ENCODE assay signal across 10 mouse cellular contexts in the genomic region with DNA sequence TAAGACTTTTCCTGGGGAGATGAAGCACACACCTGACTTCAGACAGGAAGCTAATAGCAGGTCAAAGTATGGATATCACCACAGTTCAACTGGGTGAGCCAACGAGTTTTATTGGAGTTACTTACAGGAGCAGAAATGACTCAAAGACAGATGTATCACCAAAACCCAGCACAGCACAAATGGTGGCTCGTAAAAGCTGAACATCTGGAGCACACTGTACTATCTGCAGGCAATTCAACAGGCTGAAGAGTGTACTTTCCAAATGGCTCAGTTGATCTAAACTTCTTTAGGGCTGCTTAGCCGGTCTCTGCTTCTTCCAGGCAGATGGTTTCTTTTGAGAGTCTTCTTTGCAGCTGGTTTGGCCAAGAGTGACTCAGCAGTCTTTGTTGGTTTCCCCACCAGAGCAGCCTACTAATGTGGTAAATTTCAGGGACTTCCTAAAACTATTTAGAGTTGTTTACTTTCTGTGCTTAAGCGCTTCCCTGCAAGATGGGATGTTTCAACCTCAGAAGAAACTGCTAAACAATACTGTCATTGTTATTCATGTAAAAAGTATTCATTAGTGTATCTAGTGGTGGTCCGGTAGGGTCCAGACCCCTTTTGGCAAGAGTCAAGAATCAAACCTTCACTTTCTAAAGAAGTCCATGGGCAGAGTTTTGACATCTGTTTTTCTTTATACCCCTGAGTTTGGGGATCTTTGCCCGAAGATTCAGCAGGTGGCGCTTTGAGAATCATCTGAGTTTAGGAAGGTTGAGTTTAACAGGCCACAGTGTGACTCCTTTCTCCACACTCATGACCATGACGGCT. TPM values are rescaled to one million over a fixed set of nuclear protein-coding genes. Genes with fewer than 3 reads are reported as not detected.
A peak's percentile ranks its signal among the peaks of the same experiment; 100 is the strongest.
DNase-seq lines count a peak whose midpoint lies in the region; ATAC-seq and TF ChIP-seq lines count a peak whose summit lies in the region.
"Had no signal": no experiment of that assay in that cellular context is flagged by ENCODE, and none has a peak within 500 bp of the region (broad histone marks: within the 10 kb centered on the region; RNA-seq: fewer than 3 reads in every experiment).

No protein-coding gene starts in this region.

- H3K4me2 ChIP-seq in limb, embryonic 13.5 days (replicated peaks): no peak overlapping the region
- H3K4me2 ChIP-seq: heart, embryonic 13.5 days had no signal

- no peaks in the 10 kb centered on the region for H3K9me3 ChIP-seq in MEL (replicated peaks; ENCODE audit: insufficient read depth, low read length)
- no peaks in the 10 kb centered on the region for H3K9me3 ChIP-seq in limb, embryonic 13.5 days
- H3K9me3 ChIP-seq: heart, embryonic 13.5 days had no signal

- DNase-seq in layer of hippocampus, adult 2 months (ENCODE audit: low spot score in 2 of 2): no peak
- DNase-seq in layer of hippocampus, adult 18-20 months (ENCODE audit: low spot score in 2 of 2): no peak
- peak; percentile 85 for DNase-seq in A20 (ENCODE audit: low read depth, low spot score)
- DNase-seq in MEL (ENCODE audit: low read depth, low spot score): peak; percentile 23
- DNase-seq in spleen, adult 12 weeks (ENCODE audit: low spot score): no peak
- no peak for DNase-seq in neural tube, embryonic 10.5 days (ENCODE audit: extremely low spot score, low spot score)
- DNase-seq: forebrain, postnatal 0 days; kidney, adult 11 months had no signal

- no peaks in the 10 kb centered on the region for H3K79me2 ChIP-seq in MEL (ENCODE audit: control insufficient read depth, insufficient read depth, low read length, poor library complexity)

- no peak overlapping the region for H3K9ac ChIP-seq in MEL (ENCODE audit: control insufficient read depth, low read depth, low read length, poor library complexity, severe bottlenecking)
- H3K9ac ChIP-seq in limb, embryonic 13.5 days: no peak overlapping the region
- H3K9ac ChIP-seq: forebrain, postnatal 0 days; heart, embryonic 13.5 days had no signal

- TF ChIP-seq POLR2A in MEL (IDR thresholded peaks at IDR 0.05; ENCODE audit: control insufficient read depth in 1 of 2, insufficient read depth in 1 of 2, low read depth in 1 of 2, low read length in 2 of 2, poor library complexity in 1 of 2): no peak

- peak; percentile 57 for TF ChIP-seq CTCF in layer of hippocampus, adult 2 months (conservative IDR thresholded peaks at IDR 0.05)
- no peak; a peak in 1 of 6 replicates for TF ChIP-seq CTCF in MEL (IDR thresholded peaks at IDR 0.05 in 2 of 3, conservative IDR thresholded peaks at IDR 0.05 in 1 of 3; ENCODE audit: control insufficient read depth in 1 of 3, insufficient read depth in 1 of 3, low read depth in 2 of 3, low read length in 3 of 3, poor library complexity in 1 of 3, severe bottlenecking in 1 of 3)

- TF ChIP-seq EP300 in MEL (IDR thresholded peaks at IDR 0.05; ENCODE audit: low read depth in 1 of 2, low read length in 2 of 2): no peak

- peak; percentile 51; the same call in 1 of the 2 replicates for ATAC-seq in limb, embryonic 13.5 days (ENCODE audit: low FRiP score, low read depth)
- ATAC-seq: forebrain, postnatal 0 days had no signal

- no peak for TF ChIP-seq RAD21 in MEL (IDR thresholded peaks at IDR 0.05; ENCODE audit: low read depth, low read length)

- H3K4me3 ChIP-seq in layer of hippocampus, adult 2 months: no peak overlapping the region
- no peak overlapping the region for H3K4me3 ChIP-seq in MEL (ENCODE audit: control insufficient read depth in 1 of 2, insufficient read depth in 1 of 2, low read depth in 2 of 2, low read length in 2 of 2)
- H3K4me3 ChIP-seq in limb, embryonic 13.5 days: no peak overlapping the region
- H3K4me3 ChIP-seq: heart, embryonic 13.5 days had no signal

- no peaks in the 10 kb centered on the region for H3K36me3 ChIP-seq in MEL (ENCODE audit: control insufficient read depth in 1 of 2, insufficient read depth in 2 of 2, low read length in 2 of 2)
- no peaks in the 10 kb centered on the region for H3K36me3 ChIP-seq in limb, embryonic 13.5 days
- H3K36me3 ChIP-seq: heart, embryonic 13.5 days had no signal

- H3K27ac ChIP-seq in layer of hippocampus, adult 2 months: no peak overlapping the region
- H3K27ac ChIP-seq in MEL (ENCODE audit: control insufficient read depth, low read depth, low read length): no peak overlapping the region
- no peak overlapping the region for H3K27ac ChIP-seq in limb, embryonic 13.5 days
- H3K27ac ChIP-seq: heart, embryonic 13.5 days had no signal

- H3K27me3 ChIP-seq in MEL (ENCODE audit: control insufficient read depth in 1 of 2, insufficient read depth in 2 of 2, low read length in 2 of 2): no peaks in the 10 kb centered on the region
- no peaks in the 10 kb centered on the region for H3K27me3 ChIP-seq in limb, embryonic 13.5 days
- H3K27me3 ChIP-seq: heart, embryonic 13.5 days had no signal

- 46% methylated on average over 8 of the region's 8 CpGs for WGBS in limb, embryonic 13.5 days

- no peaks in the 10 kb centered on the region for H3K4me1 ChIP-seq in MEL (ENCODE audit: control insufficient read depth in 1 of 2, insufficient read depth in 2 of 2, low read length in 2 of 2)
- peaks cover 19% of the 10 kb centered on the region for H3K4me1 ChIP-seq in limb, embryonic 13.5 days
- H3K4me1 ChIP-seq: heart, embryonic 13.5 days had no signal

TF ChIP-seq in MEL, 35 proteins besides CTCF, POLR2A, EP300 and RAD21:
- TF ChIP-seq SMC3 (IDR thresholded peaks at IDR 0.05; ENCODE audit: low read depth, low read length) (0 out of 2 replicates have a peak, but pooled peaks have one; percentile 5), JUND (IDR thresholded peaks at IDR 0.05; ENCODE audit: low read depth, low read length) (no peak)

RNA-seq across cellular contexts. Expression of a gene that starts 48.0 kb away (rescaled TPM):
- 10 to 100 TPM; 84.5 to 85.8 TPM for total RNA-seq in layer of hippocampus, adult 2 months (2021)
- 10 to 100 TPM; 77.1 to 86.9 TPM for total RNA-seq in layer of hippocampus, adult 18-20 months (2021)
- 1.9 and 2.2 TPM in 2 replicates for total RNA-seq in MEL (2012; rRNA removed)
- 1 to 10 TPM in 1 of 2 experiments, not detected in 1; 5.5 TPM for polyA plus RNA-seq in MEL (2012; ENCODE audit: insufficient read depth in 1 of 2, insufficient read length in 2 of 2, low read depth in 1 of 2, low replicate concordance in 2 of 2, missing spikeins in 1 of 2)
- 70.6 and 72.6 TPM in 2 replicates for polyA plus RNA-seq in limb, embryonic 13.5 days (2015; fragmentation: Nextera tagmentation; extraction: Ambion mirVana)

Comparison
In these comparisons a context has a peak if more than half of its experiments do, and no peak if none do; other contexts are left out.
1. DNase-seq: peak in A20 (single experiment) and MEL (single experiment); none in layer of hippocampus, adult 2 months (0 of 2), layer of hippocampus, adult 18-20 months (0 of 2), spleen, adult 12 weeks (single experiment) and neural tube, embryonic 10.5 days (single experiment).
2. RNA of a gene that starts 48.0 kb away (total RNA-seq): 77.1 to 86.9 TPM in layer of hippocampus, adult 18-20 months and 84.5 to 85.8 TPM in layer of hippocampus, adult 2 months; 1.9 to 2.2 TPM in MEL; every median in the first group is over 10 times any median in the second.